ENCODE assay signal across 8 mouse cellular contexts in the genomic region with DNA sequence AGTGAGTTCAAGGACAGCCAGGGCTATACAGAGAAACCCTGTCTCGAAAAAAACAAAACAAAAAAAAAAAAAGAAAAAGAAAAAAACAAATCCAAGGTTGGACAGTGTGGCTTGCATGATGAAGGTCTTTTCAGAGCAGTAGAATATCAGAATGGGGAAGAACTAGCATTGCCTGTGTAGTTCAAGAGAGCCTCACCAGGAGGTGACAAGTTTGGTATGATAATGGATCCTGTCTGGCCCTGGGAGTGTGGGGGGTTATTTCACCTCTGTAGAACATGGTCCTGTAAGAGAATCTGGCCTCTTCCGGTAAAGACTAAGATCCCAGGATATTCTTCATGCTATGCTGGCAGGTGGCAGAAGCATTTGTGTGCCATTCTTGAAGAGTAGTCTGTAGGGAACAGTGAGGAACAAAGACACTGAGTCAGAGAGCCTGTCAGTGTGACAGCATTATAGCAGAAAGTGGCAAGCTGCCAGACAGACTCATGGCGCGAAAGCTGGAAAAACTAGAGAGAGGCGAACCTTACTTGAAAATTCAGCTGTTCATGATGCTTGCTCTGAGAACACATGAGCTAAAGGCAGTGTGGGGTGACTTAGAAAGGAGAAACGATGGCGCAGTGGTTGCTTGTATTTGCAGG. TPM values are rescaled to one million over a fixed set of nuclear protein-coding genes. Genes with fewer than 3 reads are reported as not detected.
DNase-seq lines count a peak whose midpoint lies in the region.

No protein-coding gene starts in this region.

- intact Hi-C loops in left cerebral cortex, postnatal 10 days (cut with DNase I): no loop called here

- DNase-seq in adrenal gland, adult 2 months: peak; percentile 41
- DNase-seq in adrenal gland, adult 18-20 months (ENCODE audit: low spot score in 2 of 2): no peak
- DNase-seq in 3T3-L1 (ENCODE audit: low read depth, low spot score): peak; percentile 19
- DNase-seq in frontal cortex, postnatal 36 days (ENCODE audit: low spot score in 2 of 2): peak; percentile 68 to 78
- peak; percentile 54 to 62 for DNase-seq in left cerebral cortex, postnatal 10 days (ENCODE audit: extremely low spot score in 1 of 2, low spot score in 2 of 2)
- no peak for DNase-seq in adipocyte (ENCODE audit: low spot score)
- DNase-seq in urinary bladder, postnatal 36 days (ENCODE audit: low spot score in 2 of 2): no peak
- DNase-seq in spleen, postnatal 36 days (ENCODE audit: low spot score in 2 of 2): no peak

RNA-seq across cellular contexts. Expression of a gene that starts 58.8 kb away (rescaled TPM):
- total RNA-seq in adrenal gland, adult 2 months (2021): 10 to 100 TPM; 28.8 to 32.1 TPM
- polyA plus RNA-seq in adrenal gland, adult 2 months (2012; rRNA removed): 138 and 147 TPM in 2 replicates
- 10 to 100 TPM; 28.4 to 29.6 TPM for total RNA-seq in adrenal gland, adult 18-20 months (2021)
- total RNA-seq in left cerebral cortex, postnatal 10 days (2021): 10 to 100 TPM; 17.1 to 17.3 TPM

Comparison
In these comparisons a context has a peak if more than half of its experiments do, and no peak if none do; other contexts are left out.
1. DNase-seq: peak in adrenal gland, adult 2 months (single experiment), 3T3-L1 (single experiment), frontal cortex, postnatal 36 days (2 of 2) and left cerebral cortex, postnatal 10 days (2 of 2); none in adrenal gland, adult 18-20 months (0 of 2), adipocyte (single experiment), urinary bladder, postnatal 36 days (0 of 2) and spleen, postnatal 36 days (0 of 2).